Mouse (Mus musculus) neural tube, embryonic 13.5 days (tissue): ENCODE measurements around the gene Cadps2. TPM values are rescaled to one million over a fixed set of nuclear protein-coding genes. Genes with fewer than 3 reads are reported as not detected.

Source experiments
- ATAC-seq: fragments of 200-750 bp; cut with Nextera tagmentation; 2 replicates; pipeline ENCODE4 v1.8.0; 2017; ENCODE audit warnings: low read depth, mild to moderate bottlenecking, moderate TSS enrichment, moderate library complexity
- H3K27ac ChIP-seq: fragments of 300-500 bp; sonication (generic); replicated peaks from 2 replicates; pipeline ENCODE4 v1.5.1; 2015; ENCODE audit warnings: moderate library complexity, mild to moderate bottlenecking, inconsistent platforms
- H3K27me3 ChIP-seq: fragments of 300-500 bp; sonication (generic); 2 replicates; pipeline ENCODE4 v1.6.1; 2015; ENCODE audit warnings: mild to moderate bottlenecking, inconsistent platforms
- H3K36me3 ChIP-seq: fragments of 300-500 bp; sonication (generic); 2 replicates; pipeline ENCODE4 v1.6.1; 2015; ENCODE audit warnings: mild to moderate bottlenecking, inconsistent platforms
- H3K4me1 ChIP-seq: fragments of 300-500 bp; sonication (generic); replicated peaks from 2 replicates; pipeline ENCODE4 v1.6.1; 2015; ENCODE audit warnings: inconsistent platforms
- H3K4me2 ChIP-seq: fragments of 300-500 bp; sonication (generic); 2 replicates; pipeline ENCODE4 v1.6.1; 2015; ENCODE audit warnings: inconsistent platforms, mild to moderate bottlenecking, moderate library complexity
- H3K4me3 ChIP-seq: fragments of 300-500 bp; sonication (generic); 2 replicates; pipeline ENCODE4 v1.5.1; 2015; ENCODE audit warnings: mild to moderate bottlenecking, inconsistent platforms
- H3K9ac ChIP-seq: fragments of 300-500 bp; sonication (generic); 2 replicates; pipeline ENCODE4 v1.6.1; 2015; ENCODE audit warnings: moderate library complexity, mild to moderate bottlenecking, inconsistent platforms
- H3K9me3 ChIP-seq: fragments of 300-500 bp; sonication (generic); 2 replicates; pipeline ENCODE4 v1.6.1; 2016; ENCODE audit warnings: inconsistent platforms
- WGBS: fragments of 180-500 bp; shearing (Covaris S2); methylation state at CpG from one replicate; pipeline ENCODE4 v1.1.7; 2015; 5-methylcytosine and 5-hydroxymethylcytosine counted together
- polyA plus RNA-seq: library from polyadenylated mRNA; unstranded; fragments of >200 nt; fragmentation: Nextera tagmentation; extraction: Ambion mirVana; gene quantifications from 2 replicates; pipeline ENCODE4 v1.2.1, GENCODE M21; 2015

The Cadps2 gene
- polyA plus RNA-seq, 1 experiment from 2014 or later = 4.2 TPM

- H3K27me3 ChIP-seq = peaks cover 4% of the 10 kb centered on the region; the same call in 1 of the 2 replicates
- no peaks in the 10 kb centered on the region for H3K9me3 ChIP-seq
- no peak overlapping the region for H3K9ac ChIP-seq
- H3K4me1 ChIP-seq = no peaks in the 10 kb centered on the region
- H3K4me3 ChIP-seq = no peak overlapping the region
- no peaks in the 10 kb centered on the region for H3K36me3 ChIP-seq
- no peak overlapping the region for H3K27ac ChIP-seq
- WGBS = 87% methylated on average over 4 of the region's 4 CpGs
- H3K4me2 ChIP-seq = no peak overlapping the region
- ATAC-seq = no peak
Measured at GRCm38 (mm10) chr6:23392711-23393110, 446.5 kb downstream of the Cadps2 start.

- H3K4me2 ChIP-seq = no peak overlapping the region
- no peak for ATAC-seq
- H3K9me3 ChIP-seq = no peaks in the 10 kb centered on the region
- H3K9ac ChIP-seq = no peak overlapping the region
- H3K4me3 ChIP-seq = no peak overlapping the region
- WGBS = 49% methylated on average over 5 of the region's 5 CpGs
- no peak overlapping the region for H3K27ac ChIP-seq
- H3K27me3 ChIP-seq = peaks cover 4% of the 10 kb centered on the region; the same call in 1 of the 2 replicates
- H3K4me1 ChIP-seq = peaks cover 11% of the 10 kb centered on the region
- H3K36me3 ChIP-seq = no peaks in the 10 kb centered on the region
Measured at GRCm38 (mm10) chr6:23386711-23387110, 452.5 kb downstream of the Cadps2 start.

- Histone ChIP-seq H3K4me1 (peaks cover 11% of the 10 kb centered on the region), H3K4me3 (no peak overlapping the region), H3K27ac (no peak overlapping the region), H3K27me3 (peaks cover 2% of the 10 kb centered on the region; the same call in 1 of the 2 replicates), H3K4me2 (peak overlapping the region; percentile 46), H3K9ac (peak overlapping the region; percentile 19; the same call in 1 of the 2 replicates), H3K36me3 (no peaks in the 10 kb centered on the region), H3K9me3 (no peaks in the 10 kb centered on the region)
- WGBS = 21% methylated on average over 1 of the region's 1 CpGs
- ATAC-seq = no peak
Measured at GRCm38 (mm10) chr6:23383004-23383347, 456.2 kb downstream of the Cadps2 start.

GRCm38 (mm10) chr6:23382283-23383003 is 456.8 kb downstream of the Cadps2 start:
- H3K4me2 ChIP-seq = peak overlapping the region; percentile 46
- H3K4me1 ChIP-seq = peaks cover 11% of the 10 kb centered on the region
- no peak overlapping the region for H3K27ac ChIP-seq
- no peaks in the 10 kb centered on the region for H3K36me3 ChIP-seq
- H3K4me3 ChIP-seq = no peak overlapping the region
- no peaks in the 10 kb centered on the region for H3K27me3 ChIP-seq
- H3K9ac ChIP-seq = peak overlapping the region; percentile 19; the same call in 1 of the 2 replicates
- peak; percentile 63; the same call in 1 of the 2 replicates for ATAC-seq
- no peaks in the 10 kb centered on the region for H3K9me3 ChIP-seq
- 10% methylated on average over 12 of the region's 12 CpGs for WGBS

GRCm38 (mm10) chr6:23376327-23376726 is 462.9 kb downstream of the Cadps2 start:
- H3K9ac ChIP-seq = no peak overlapping the region
- no peak overlapping the region for H3K27ac ChIP-seq

GRCm38 (mm10) chr6:23361842-23362451 is 477.3 kb downstream of the Cadps2 start:
- 51% methylated on average over 8 of the region's 8 CpGs for WGBS
- peaks cover 12% of the 10 kb centered on the region; the same call in 1 of the 2 replicates for H3K4me1 ChIP-seq
- no peak for ATAC-seq

More at GRCm38 (mm10) chr6:23376327-23376726, 462.9 kb downstream of the Cadps2 start:
- no peak overlapping the region for H3K4me3 ChIP-seq
- H3K4me1 ChIP-seq = no peaks in the 10 kb centered on the region
- no peaks in the 10 kb centered on the region for H3K9me3 ChIP-seq
- no peak for ATAC-seq
- no peaks in the 10 kb centered on the region for H3K36me3 ChIP-seq
- WGBS = 94% methylated on average over 7 of the region's 7 CpGs
- H3K4me2 ChIP-seq = no peak overlapping the region
- no peaks in the 10 kb centered on the region for H3K27me3 ChIP-seq

GRCm38 (mm10) chr6:23360596-23360995 is 478.6 kb downstream of the Cadps2 start:
- 37% methylated on average over 2 of the region's 2 CpGs for WGBS
- peaks cover 12% of the 10 kb centered on the region; the same call in 1 of the 2 replicates for H3K4me1 ChIP-seq
- no peaks in the 10 kb centered on the region for H3K27me3 ChIP-seq
- H3K4me3 ChIP-seq = no peak overlapping the region
- ATAC-seq = no peak
- no peak overlapping the region for H3K9ac ChIP-seq
- no peaks in the 10 kb centered on the region for H3K9me3 ChIP-seq
- no peak overlapping the region for H3K27ac ChIP-seq
- no peaks in the 10 kb centered on the region for H3K36me3 ChIP-seq
- H3K4me2 ChIP-seq = no peak overlapping the region

More at GRCm38 (mm10) chr6:23361842-23362451, 477.3 kb downstream of the Cadps2 start:
- Histone ChIP-seq H3K27ac (no peak overlapping the region), H3K27me3 (no peaks in the 10 kb centered on the region), H3K4me3 (no peak overlapping the region), H3K36me3 (no peaks in the 10 kb centered on the region), H3K9ac (no peak overlapping the region), H3K9me3 (no peaks in the 10 kb centered on the region), H3K4me2 (no peak overlapping the region)

- Histone ChIP-seq H3K9me3 (no peaks in the 10 kb centered on the region), H3K4me2 (no peak overlapping the region), H3K27me3 (no peaks in the 10 kb centered on the region; the same call in 1 of the 2 replicates), H3K4me1 (peaks cover 7% of the 10 kb centered on the region; the same call in 1 of the 2 replicates), H3K9ac (no peak overlapping the region), H3K36me3 (no peaks in the 10 kb centered on the region), H3K27ac (no peak overlapping the region), H3K4me3 (no peak overlapping the region)
- ATAC-seq = no peak
- WGBS = 45% methylated on average over 4 of the region's 4 CpGs
Measured at GRCm38 (mm10) chr6:23356141-23356540, 483.1 kb downstream of the Cadps2 start.

- Histone ChIP-seq H3K9me3 (no peaks in the 10 kb centered on the region), H3K27me3 (no peaks in the 10 kb centered on the region; the same call in 1 of the 2 replicates), H3K4me1 (peaks cover 5% of the 10 kb centered on the region; the same call in 1 of the 2 replicates), H3K4me2 (no peak overlapping the region), H3K9ac (no peak overlapping the region), H3K36me3 (no peaks in the 10 kb centered on the region), H3K4me3 (no peak overlapping the region), H3K27ac (no peak overlapping the region)
- under 1% methylated on average over 7 of the region's 7 CpGs for WGBS
- peak; percentile 59; the same call in 1 of the 2 replicates for ATAC-seq
Measured at GRCm38 (mm10) chr6:23353480-23353879, 485.7 kb downstream of the Cadps2 start.

GRCm38 (mm10) chr6:23337411-23338063 is 501.7 kb downstream of the Cadps2 start:
- H3K4me2 ChIP-seq = no peak overlapping the region
- WGBS = 58% methylated on average over 7 of the region's 7 CpGs
- peaks cover 9% of the 10 kb centered on the region for H3K4me1 ChIP-seq
- H3K9me3 ChIP-seq = no peaks in the 10 kb centered on the region
- H3K27ac ChIP-seq = no peak overlapping the region
- ATAC-seq = no peak
- H3K9ac ChIP-seq = no peak overlapping the region
- H3K4me3 ChIP-seq = no peak overlapping the region
- no peaks in the 10 kb centered on the region for H3K27me3 ChIP-seq
- no peaks in the 10 kb centered on the region for H3K36me3 ChIP-seq

- H3K27ac ChIP-seq = no peak overlapping the region
- no peaks in the 10 kb centered on the region for H3K9me3 ChIP-seq
- H3K4me3 ChIP-seq = no peak overlapping the region
- no peak overlapping the region for H3K4me2 ChIP-seq
- H3K27me3 ChIP-seq = no peaks in the 10 kb centered on the region
- H3K36me3 ChIP-seq = no peaks in the 10 kb centered on the region
- 70% methylated on average over 8 of the region's 8 CpGs for WGBS
- no peaks in the 10 kb centered on the region for H3K4me1 ChIP-seq
- H3K9ac ChIP-seq = no peak overlapping the region
- ATAC-seq = no peak
Measured at GRCm38 (mm10) chr6:23314945-23315344, 524.3 kb downstream of the Cadps2 start.

GRCm38 (mm10) chr6:23314291-23314690 is 524.9 kb downstream of the Cadps2 start:
- ATAC-seq = no peak
- H3K27ac ChIP-seq = no peak overlapping the region
- H3K27me3 ChIP-seq = no peaks in the 10 kb centered on the region
- H3K4me1 ChIP-seq = no peaks in the 10 kb centered on the region
- WGBS = 64% methylated on average over 5 of the region's 5 CpGs
- H3K4me2 ChIP-seq = no peak overlapping the region
- no peak overlapping the region for H3K4me3 ChIP-seq
- no peaks in the 10 kb centered on the region for H3K9me3 ChIP-seq
- no peak overlapping the region for H3K9ac ChIP-seq
- no peaks in the 10 kb centered on the region for H3K36me3 ChIP-seq
